Mouse (Mus musculus): ENCODE measurements around the gene Tmem127. TPM values are rescaled to one million over a fixed set of nuclear protein-coding genes. Genes with fewer than 3 reads are reported as not detected.
"Not testable (repeated sequence)": the region's sequence is repeated elsewhere in the genome, so short reads cannot be mapped to it uniquely, and the experiment has no call there.

The Tmem127 gene
- polyA plus RNA-seq (2012; rRNA removed), result 57.2 and 73.6 TPM in 2 replicates

DNA sequence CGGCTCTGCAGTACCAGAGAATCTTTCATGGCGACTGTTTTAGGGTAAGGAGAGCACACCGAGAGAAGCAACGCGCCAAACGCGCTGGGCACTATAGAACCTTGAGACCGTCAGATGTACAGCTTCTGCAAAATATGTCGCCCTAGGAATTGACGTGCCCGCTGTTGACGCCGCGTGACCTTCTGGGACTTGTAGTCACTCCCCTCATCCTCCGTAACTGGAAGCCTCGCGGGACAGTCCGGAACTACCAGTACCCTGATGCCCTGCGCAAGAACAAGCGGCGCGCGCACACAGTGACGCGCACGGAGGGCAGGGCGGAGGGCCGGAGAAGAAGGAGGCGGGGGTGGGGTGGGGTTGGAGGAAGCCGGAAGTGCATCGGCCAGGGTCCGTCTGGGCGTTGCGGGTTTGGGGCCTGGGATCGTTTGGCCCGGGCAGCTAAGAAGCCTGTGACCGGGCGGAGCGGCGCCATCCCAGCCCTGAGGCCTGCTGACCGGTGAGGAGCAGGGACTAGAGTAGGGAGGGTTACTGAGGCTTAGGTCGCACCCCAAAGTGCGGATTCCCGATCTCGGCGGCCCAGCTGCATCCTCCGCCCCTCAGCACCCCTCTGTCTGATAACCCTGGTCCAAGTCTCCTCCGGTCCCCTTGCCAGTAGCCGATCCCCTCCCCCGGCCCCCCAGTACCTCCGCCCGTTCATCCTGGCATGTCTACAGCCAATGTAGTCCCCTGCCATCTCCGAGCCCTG is at the start of gene Tmem127, which contains the start of gene Ciao1:
Gene Tmem127 (plus strand): TSS at position 317 of the 742 bp plus-strand sequence.
Gene Ciao1 (minus strand): TSS at position 225 of the 742 bp plus-strand sequence.
- no peak for TF ChIP-seq CTCF (IDR thresholded peaks at IDR 0.05; ENCODE audit: borderline replicate concordance, extremely low read depth, insufficient read depth, insufficient read length)
- TF ChIP-seq POLR2A (IDR thresholded peaks at IDR 0.05; ENCODE audit: borderline replicate concordance, extremely low read depth, insufficient read depth, insufficient read length, poor library complexity, severe bottlenecking), result peak; percentile 34; the same call in 1 of the 2 replicates
- DNase-seq (ENCODE audit: low read depth), result peak; percentile 100

DNA sequence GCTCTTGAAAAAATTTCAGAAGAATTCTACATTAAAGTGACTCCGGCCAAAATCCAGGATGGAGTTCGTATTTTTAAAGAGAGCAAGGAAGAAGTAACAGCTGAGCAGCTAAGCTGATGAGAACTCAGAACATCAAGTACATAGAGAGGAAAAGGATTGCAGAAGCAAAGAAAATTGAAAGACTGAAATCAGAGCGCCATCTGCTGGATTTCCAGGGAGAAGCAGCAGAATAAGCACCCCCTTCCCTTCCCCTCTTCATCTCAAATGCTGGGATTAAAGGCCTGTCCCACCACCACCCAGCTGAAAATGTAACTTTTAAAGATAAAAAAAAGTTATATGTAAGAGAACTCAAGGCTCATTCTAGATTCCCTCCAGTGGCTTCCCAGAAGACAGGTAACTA is 42.8 kb upstream of the Tmem127 start:
- DNase-seq (ENCODE audit: low read depth), result peak; percentile 78
- TF ChIP-seq CTCF (IDR thresholded peaks at IDR 0.05; ENCODE audit: borderline replicate concordance, extremely low read depth, insufficient read depth, insufficient read length), result peak; percentile 72; the same call in 1 of the 2 replicates
- no peak for TF ChIP-seq POLR2A (IDR thresholded peaks at IDR 0.05; ENCODE audit: borderline replicate concordance, extremely low read depth, insufficient read depth, insufficient read length, poor library complexity, severe bottlenecking)

DNA sequence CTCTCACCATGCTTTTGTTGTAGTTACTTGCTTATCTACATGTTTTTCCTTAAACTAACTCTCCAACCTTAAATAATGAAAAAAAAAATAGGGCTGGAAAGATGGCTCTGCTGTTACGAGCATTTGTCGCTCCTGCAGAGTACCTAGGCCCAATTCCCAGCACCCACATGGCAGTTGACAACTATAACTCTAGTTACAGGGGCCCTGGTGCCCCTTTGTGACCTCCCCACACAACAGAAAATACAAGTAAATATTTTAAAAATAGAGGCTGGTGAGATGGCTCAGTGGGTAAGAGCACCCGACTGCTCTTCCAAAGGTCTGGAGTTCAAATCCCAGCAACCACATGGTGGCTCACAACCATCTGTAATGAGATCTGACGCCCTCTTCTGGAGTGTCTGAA is 41.8 kb upstream of the Tmem127 start:
- DNase-seq (ENCODE audit: low read depth), result not testable (repeated sequence)

DNA sequence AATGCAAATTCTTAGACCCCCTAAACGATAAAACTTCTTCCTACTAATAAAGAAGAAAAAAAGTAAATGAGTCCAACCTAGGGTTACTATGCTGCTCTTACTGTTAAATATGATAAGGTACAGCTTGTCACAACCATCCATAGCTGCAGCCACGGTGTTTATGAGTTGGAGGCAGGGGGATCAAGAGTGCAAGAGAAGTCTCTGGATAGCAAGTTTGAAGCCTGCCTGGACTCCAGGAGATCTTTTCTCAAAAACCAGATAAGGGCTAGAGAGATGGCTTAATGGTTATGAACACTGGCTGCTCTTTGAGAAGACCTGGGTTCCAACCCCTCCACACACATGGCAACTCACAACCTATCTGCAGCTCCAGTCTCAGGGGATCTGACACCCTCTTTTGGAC is 40.8 kb upstream of the Tmem127 start:
- no peak for TF ChIP-seq POLR2A (IDR thresholded peaks at IDR 0.05; ENCODE audit: borderline replicate concordance, extremely low read depth, insufficient read depth, insufficient read length, poor library complexity, severe bottlenecking)
- TF ChIP-seq CTCF (IDR thresholded peaks at IDR 0.05; ENCODE audit: borderline replicate concordance, extremely low read depth, insufficient read depth, insufficient read length), result no peak
- no peak for DNase-seq (ENCODE audit: low read depth)

DNA sequence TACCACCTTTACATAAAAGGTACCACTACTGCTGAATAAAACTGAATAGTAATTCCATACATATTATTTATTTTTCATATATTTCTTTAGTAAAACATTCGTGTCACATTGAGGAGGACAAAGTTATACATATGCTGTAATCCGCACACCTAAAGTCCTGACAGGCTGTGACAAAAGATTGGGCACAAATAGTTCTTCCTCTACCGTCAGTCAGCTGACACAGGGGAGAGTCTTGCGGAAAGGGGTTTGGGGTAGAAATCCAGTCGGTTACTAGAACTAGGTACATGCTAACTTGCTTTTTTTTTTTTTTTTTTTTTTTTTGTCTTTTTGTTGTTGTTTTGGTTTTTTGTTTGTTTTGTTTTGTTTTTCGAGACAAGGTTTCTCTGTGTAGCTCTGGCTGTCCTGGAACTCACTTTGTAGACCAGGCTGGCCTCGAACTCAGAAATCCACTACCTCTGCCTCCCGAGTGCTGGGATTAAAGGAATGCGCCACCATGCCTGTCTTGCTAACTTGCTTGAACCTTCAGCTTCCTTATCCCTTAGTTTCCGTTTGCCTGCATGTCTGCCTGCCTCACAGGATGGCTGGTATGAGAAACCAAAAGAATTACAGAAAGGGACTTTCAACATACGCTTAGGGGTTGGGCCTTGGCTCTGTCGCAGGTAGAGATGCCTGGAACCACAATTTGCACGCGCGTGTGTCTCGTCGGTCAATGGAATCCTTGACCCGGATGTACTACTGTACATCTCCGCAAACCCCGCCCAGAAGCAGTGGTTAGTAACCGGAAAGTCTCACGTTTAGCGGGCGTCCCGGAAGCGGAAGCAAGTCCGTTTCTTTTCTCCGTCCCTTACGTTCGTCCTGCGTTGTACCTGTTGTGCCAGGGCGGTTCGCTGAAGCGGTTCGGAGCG is 39.9 kb upstream of the Tmem127 start, which contains the start of the genes 1810024B03Rik and Snrnp200:
Gene 1810024B03Rik (minus strand): TSS at position 734 of the 905 bp plus-strand sequence.
Gene Snrnp200 (plus strand): TSS at position 840 of the 905 bp plus-strand sequence.
- DNase-seq (ENCODE audit: low read depth), result peak; percentile 99
- TF ChIP-seq CTCF (IDR thresholded peaks at IDR 0.05; ENCODE audit: borderline replicate concordance, extremely low read depth, insufficient read depth, insufficient read length) (no peak), POLR2A (IDR thresholded peaks at IDR 0.05; ENCODE audit: borderline replicate concordance, extremely low read depth, insufficient read depth, insufficient read length, poor library complexity, severe bottlenecking) (no peak; the same call in 1 of the 2 replicates)

DNA sequence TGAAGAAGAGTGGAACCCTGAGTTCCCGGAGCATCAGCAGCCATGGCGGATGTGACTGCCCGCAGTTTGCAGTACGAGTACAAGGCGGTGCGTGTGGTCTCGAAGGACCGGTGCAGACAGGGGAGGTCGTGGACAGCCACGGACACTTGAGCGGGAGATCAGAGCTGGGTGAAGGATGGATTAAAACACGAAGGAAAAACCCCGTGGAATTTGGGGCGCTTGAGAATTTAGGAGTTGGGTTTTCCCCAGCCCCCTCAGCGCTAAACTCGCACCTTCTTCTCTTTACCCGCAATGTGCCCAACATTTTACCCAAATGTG is 39.3 kb upstream of the Tmem127 start:
- no peak for TF ChIP-seq POLR2A (IDR thresholded peaks at IDR 0.05; ENCODE audit: borderline replicate concordance, extremely low read depth, insufficient read depth, insufficient read length, poor library complexity, severe bottlenecking)
- TF ChIP-seq CTCF (IDR thresholded peaks at IDR 0.05; ENCODE audit: borderline replicate concordance, extremely low read depth, insufficient read depth, insufficient read length), result no peak
- no peak for DNase-seq (ENCODE audit: low read depth)

DNA sequence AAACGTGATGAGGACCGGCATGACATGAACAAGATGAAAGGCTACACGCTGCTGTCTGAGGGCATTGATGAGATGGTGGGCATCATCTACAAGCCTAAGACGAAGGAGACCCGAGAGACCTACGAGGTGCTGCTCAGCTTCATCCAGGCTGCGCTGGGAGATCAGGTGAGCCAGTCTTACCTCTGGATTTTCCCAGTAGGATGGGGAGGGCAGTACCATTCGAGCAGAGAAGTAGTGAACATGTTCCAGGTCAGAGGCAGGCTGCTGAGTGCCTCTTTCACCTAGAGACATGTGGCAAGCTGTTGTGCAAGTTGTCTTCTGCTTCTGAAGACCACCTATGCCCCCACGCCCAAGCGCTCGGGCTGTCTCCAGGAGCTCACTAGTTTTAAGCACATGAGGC is 37.0 kb upstream of the Tmem127 start:
- DNase-seq (ENCODE audit: low read depth), result no peak
- TF ChIP-seq POLR2A (IDR thresholded peaks at IDR 0.05; ENCODE audit: borderline replicate concordance, extremely low read depth, insufficient read depth, insufficient read length, poor library complexity, severe bottlenecking) (no peak), CTCF (IDR thresholded peaks at IDR 0.05; ENCODE audit: borderline replicate concordance, extremely low read depth, insufficient read depth, insufficient read length) (no peak)

DNA sequence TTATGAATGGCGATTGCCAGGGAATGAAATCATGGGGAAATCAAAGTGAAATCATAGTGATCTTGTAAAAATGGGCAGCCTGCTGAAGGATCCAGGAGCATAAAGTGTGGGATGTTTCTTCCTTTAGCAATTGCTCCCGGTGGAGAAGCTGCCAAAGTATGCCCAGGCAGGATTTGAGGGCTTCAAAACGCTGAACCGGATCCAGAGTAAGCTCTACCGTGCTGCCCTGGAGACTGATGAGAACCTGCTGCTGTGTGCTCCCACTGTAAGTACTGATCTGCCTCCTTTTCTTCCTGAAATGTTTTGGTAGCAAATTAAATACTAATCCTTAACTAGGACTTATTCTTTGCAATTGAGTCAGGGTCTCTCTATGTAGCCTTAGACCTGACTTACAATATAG is 30.0 kb upstream of the Tmem127 start:
- TF ChIP-seq POLR2A (IDR thresholded peaks at IDR 0.05; ENCODE audit: borderline replicate concordance, extremely low read depth, insufficient read depth, insufficient read length, poor library complexity, severe bottlenecking) (no peak), CTCF (IDR thresholded peaks at IDR 0.05; ENCODE audit: borderline replicate concordance, extremely low read depth, insufficient read depth, insufficient read length) (no peak)
- no peak for DNase-seq (ENCODE audit: low read depth)

DNA sequence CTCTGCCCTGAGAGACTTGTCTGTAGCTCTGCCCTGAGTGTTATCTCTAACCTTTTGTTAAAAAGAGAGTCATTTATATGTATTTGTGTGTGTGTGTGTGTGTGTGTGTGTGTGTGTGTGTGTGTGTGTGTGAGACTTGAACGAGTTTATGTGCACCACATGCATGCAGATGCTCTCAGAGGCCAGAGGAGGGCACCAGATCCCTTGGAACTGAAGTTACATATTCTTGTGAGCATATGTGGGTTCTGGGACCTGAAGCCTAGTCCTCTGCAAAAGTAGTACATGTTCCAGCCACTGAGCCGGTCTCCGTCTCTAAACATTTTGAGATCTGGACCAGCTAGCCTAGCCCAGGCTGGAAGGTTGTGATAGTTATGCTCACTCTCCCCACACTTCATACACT is 22.4 kb upstream of the Tmem127 start:
- no peak for DNase-seq (ENCODE audit: low read depth)
- TF ChIP-seq CTCF (IDR thresholded peaks at IDR 0.05; ENCODE audit: borderline replicate concordance, extremely low read depth, insufficient read depth, insufficient read length) (no peak), POLR2A (IDR thresholded peaks at IDR 0.05; ENCODE audit: borderline replicate concordance, extremely low read depth, insufficient read depth, insufficient read length, poor library complexity, severe bottlenecking) (no peak)

DNA sequence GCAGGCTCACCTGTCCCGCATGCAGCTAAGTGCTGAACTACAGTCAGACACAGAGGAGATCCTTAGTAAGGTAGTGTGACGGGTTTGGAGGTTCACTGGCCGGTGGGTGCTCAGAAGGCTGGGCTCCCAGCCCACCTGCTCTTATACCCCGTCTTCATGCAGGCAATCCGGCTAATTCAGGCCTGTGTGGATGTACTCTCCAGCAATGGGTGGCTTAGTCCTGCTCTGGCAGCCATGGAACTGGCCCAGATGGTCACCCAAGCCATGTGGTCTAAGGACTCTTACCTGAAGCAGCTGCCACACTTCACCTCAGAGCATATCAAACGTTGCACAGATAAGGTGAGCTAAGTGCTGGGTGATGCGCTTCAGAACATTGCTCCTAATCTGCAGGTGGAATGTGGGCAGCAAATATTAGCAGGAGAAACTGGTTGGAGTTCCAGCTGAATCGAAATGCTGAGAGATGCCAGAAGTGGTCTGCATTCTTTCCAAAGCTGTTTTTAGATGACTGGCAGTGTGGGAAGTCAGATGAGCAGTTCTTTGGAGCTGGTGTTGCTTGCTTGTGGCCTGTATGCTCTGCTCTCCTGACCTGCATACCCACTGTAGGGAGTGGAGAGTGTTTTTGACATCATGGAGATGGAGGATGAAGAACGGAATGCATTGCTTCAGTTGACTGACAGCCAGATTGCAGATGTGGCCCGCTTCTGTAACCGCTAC is 9.7 kb upstream of the Tmem127 start:
- TF ChIP-seq POLR2A (IDR thresholded peaks at IDR 0.05; ENCODE audit: borderline replicate concordance, extremely low read depth, insufficient read depth, insufficient read length, poor library complexity, severe bottlenecking) (no peak), CTCF (IDR thresholded peaks at IDR 0.05; ENCODE audit: borderline replicate concordance, extremely low read depth, insufficient read depth, insufficient read length) (no peak)
- DNase-seq (ENCODE audit: low read depth), result no peak

DNA sequence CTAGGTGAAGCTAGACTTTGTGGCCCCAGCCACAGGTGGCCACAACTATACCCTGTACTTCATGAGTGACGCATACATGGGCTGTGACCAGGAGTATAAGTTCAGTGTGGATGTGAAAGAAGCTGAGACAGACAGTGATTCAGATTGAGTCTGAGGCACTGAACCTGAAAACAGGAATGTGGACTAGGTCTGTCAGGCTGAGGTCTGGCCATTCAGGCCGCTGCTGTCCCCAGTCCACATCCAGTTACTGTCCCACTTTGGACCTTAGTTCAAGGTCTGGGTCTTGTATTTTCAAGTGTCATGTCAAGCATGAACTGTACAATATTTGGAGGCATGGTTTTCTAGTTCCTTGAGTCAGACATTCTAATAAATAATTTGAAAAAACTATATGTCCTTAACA is 7.6 kb upstream of the Tmem127 start:
- DNase-seq (ENCODE audit: low read depth), result no peak
- TF ChIP-seq CTCF (IDR thresholded peaks at IDR 0.05; ENCODE audit: borderline replicate concordance, extremely low read depth, insufficient read depth, insufficient read length), result no peak
- TF ChIP-seq POLR2A (IDR thresholded peaks at IDR 0.05; ENCODE audit: borderline replicate concordance, extremely low read depth, insufficient read depth, insufficient read length, poor library complexity, severe bottlenecking), result no peak
